Mouse (Mus musculus) bone marrow, adult 2 months (tissue): ENCODE data around the gene Tktl2. TPM values are rescaled to one million over a fixed set of nuclear protein-coding genes. Genes with fewer than 3 reads are reported as not detected.

Source experiments
- H3K27ac ChIP-seq: fragments of 200-500 bp; 2 replicates; pipeline ENCODE4 v1.5.1; 2012; ENCODE audit warnings: low read depth, mild to moderate bottlenecking, control low read depth, inconsistent platforms, low read length; ENCODE audit not compliant: control insufficient read depth, poor library complexity, insufficient read depth
- H3K4me1 ChIP-seq: fragments of 200-500 bp; 2 replicates; pipeline ENCODE4 v1.6.1; 2011; ENCODE audit warnings: low read length; ENCODE audit not compliant: control insufficient read depth, insufficient read depth
- H3K4me3 ChIP-seq: fragments of 200-500 bp; replicated peaks from 2 replicates; pipeline ENCODE3; 2011; ENCODE audit warnings: mild to moderate bottlenecking, low read depth, low read length, control low read depth; ENCODE audit not compliant: control insufficient read depth
- CTCF ChIP-seq: fragments of 200-500 bp; IDR thresholded peaks from 2 replicates; pipeline ENCODE4 v1.5.1; 2011; ENCODE audit warnings: low read length, control low read depth; ENCODE audit not compliant: control insufficient read depth, insufficient read depth
- POLR2A ChIP-seq: fragments of 200-500 bp; IDR thresholded peaks from 2 replicates; pipeline ENCODE4 v1.6.1; 2011; ENCODE audit warnings: low read depth, mild to moderate bottlenecking, control low read depth, low read length, borderline replicate concordance; ENCODE audit not compliant: control insufficient read depth
- WGBS: fragments of 180-500 bp; shearing (Covaris S2); methylation state at CpG from one replicate; pipeline ENCODE4 v1.1.7; 2018; 5-methylcytosine and 5-hydroxymethylcytosine counted together
- polyA plus RNA-seq: library from polyadenylated mRNA; stranded (reverse); fragments of >200 nt; gene quantifications from 2 replicates; pipeline ENCODE4 v1.2.4, GENCODE M21; 2011; ENCODE audit warnings: low replicate concordance; ENCODE audit not compliant: missing spikeins, insufficient read depth, insufficient read length

The Tktl2 gene
- polyA plus RNA-seq, 1 experiment: not detected

DNA sequence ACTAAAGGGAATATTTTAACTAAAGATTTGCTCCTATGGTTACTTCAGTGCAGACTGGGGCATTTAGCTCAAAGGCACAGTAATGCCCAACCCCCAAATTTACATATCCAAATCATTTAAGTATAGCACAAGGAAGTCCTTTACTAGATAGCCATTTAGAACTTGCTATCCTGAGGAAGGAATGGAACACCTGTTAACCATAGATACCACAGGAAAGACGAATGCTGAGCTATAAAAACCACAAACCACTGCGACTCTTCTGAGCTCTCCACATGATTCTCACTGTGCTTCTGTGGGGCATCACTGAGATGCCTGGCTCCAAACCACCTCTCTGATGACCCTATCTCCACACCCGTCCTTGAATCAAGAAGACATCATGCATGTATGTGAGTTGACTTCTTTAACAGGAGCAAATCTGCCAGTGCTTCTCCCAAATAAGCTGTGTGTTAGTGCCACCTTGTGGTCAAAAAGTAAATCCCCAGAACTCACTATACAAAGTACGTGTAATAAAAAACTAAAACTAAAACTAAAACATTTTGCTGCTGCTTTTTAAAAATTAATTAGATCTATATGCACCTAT lies 14.5 kb upstream of the Tktl2 start:
- Histone ChIP-seq H3K4me1 (no peaks in the 10 kb centered on the region), H3K4me3 (no peak overlapping the region), H3K27ac (no peak overlapping the region)
- 1% methylated on average over 4 of the region's 4 CpGs for WGBS
- TF ChIP-seq POLR2A (no peak), CTCF (0 out of 2 replicates have a peak, but pooled peaks have one; percentile 12)

DNA sequence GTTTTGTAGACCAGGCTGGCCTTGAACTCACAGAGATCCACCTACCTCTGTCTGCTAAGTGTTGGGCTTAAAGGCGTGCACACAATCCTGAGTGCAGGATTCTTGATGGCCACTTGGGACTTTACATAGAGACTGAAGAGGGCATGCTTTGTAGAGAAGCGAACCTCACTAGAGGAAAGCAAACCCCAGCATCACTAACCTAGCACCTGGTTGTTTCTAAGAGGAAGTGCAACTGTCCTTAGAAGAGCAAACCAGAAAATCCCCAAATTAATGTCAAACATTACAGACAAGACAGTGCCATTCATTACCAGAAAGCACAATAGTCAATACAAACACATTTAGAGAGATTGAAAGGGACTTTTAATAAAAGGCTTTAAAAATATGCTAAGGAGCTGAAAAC lies 8.2 kb upstream of the Tktl2 start:
- Histone ChIP-seq H3K4me3 (no peak overlapping the region), H3K27ac (no peak overlapping the region), H3K4me1 (no peaks in the 10 kb centered on the region)
- WGBS: 57% methylated on average over 2 of the region's 2 CpGs
- TF ChIP-seq CTCF: no peak
- no peak for TF ChIP-seq POLR2A

GRCm38 (mm10) chr8:66519149-66519548 lies 7.6 kb downstream of the Tktl2 start:
- TF ChIP-seq POLR2A (no peak), CTCF (no peak)
- 58% methylated on average over 2 of the region's 2 CpGs for WGBS
- Histone ChIP-seq H3K27ac (no peak overlapping the region), H3K4me3 (no peak overlapping the region), H3K4me1 (no peaks in the 10 kb centered on the region)

- no peaks in the 10 kb centered on the region for H3K4me1 ChIP-seq
- H3K4me3 ChIP-seq: no peak overlapping the region
- H3K27ac ChIP-seq: no peak overlapping the region
- TF ChIP-seq POLR2A: no peak
- no peak for TF ChIP-seq CTCF
These were observed 9.0 kb downstream of the Tktl2 start for GRCm38 (mm10) chr8:66520576-66520975.

GRCm38 (mm10) chr8:66550092-66550491 lies 38.5 kb downstream of the Tktl2 start:
- H3K27ac ChIP-seq: no peak overlapping the region
- no peak overlapping the region for H3K4me3 ChIP-seq
- 26% methylated on average over 7 of the region's 7 CpGs for WGBS
- TF ChIP-seq CTCF (no peak), POLR2A (no peak)
- no peaks in the 10 kb centered on the region for H3K4me1 ChIP-seq

Other genes starting within 250 kb of the Tktl2 start
- gene Tma16, start 25.2 kb upstream of the Tktl2 start, polyA plus RNA-seq: 3.3 and 10.2 TPM in 2 replicates
- gene Npy5r, start 176.4 kb downstream of the Tktl2 start, polyA plus RNA-seq: not detected in 2 replicates
- not detected in 2 replicates for gene Npy1r, start 185.4 kb downstream of the Tktl2 start, polyA plus RNA-seq